ENCODE assay signal across 8 mouse cellular contexts in the genomic region with DNA sequence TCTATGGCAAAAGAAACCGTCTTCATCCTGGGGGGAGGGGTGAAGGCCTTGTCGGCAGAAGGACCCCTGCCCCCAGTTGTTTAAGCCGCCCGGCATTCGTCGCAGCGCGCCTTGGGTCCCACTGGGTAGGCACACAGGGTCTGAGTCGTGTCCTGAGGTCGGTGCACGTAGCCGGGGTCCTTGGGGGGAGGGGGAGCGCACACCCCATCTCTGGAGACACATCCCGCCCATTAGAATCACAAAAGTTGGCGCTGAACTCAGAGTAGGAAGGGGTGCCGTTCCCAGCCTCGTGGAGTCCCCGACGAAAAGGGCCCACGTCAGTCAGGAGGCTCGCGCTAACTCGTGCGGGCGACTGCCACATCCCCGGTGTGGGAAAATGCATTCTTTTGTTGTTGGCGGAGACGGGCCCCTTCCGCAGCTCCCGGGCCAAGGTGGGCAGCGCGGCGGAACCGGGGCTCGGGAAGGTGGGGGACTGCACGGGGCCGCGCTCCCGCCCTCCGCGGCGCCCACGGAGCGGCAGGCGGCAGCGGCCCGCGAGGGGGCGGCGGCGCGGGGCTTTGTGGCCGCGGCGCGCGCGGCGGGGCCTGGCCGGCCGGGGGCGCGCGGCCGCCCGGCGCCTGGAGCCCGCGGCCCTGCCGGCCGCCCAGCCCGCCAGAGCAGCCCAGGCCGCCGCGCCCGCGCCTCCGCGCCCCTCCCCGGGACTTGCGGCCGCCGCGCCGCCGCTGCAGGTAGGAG. TPM values are rescaled to one million over a fixed set of nuclear protein-coding genes. Genes with fewer than 3 reads are reported as not detected.
A peak's percentile ranks its signal among the peaks of the same experiment; 100 is the strongest.
DNase-seq lines count a peak whose midpoint lies in the region; ATAC-seq and TF ChIP-seq lines count a peak whose summit lies in the region.

A gene (plus strand): TSS at position 95 of the 735 bp plus-strand sequence.

- no peak for TF ChIP-seq CTCF in left cerebral cortex, adult 2 months (IDR thresholded peaks at IDR 0.05)

- ATAC-seq in hematopoietic stem cell, adult 5-6 weeks (replicated peaks in 1 of 2; ENCODE audit: insufficient read depth in 1 of 2, low FRiP score in 2 of 2, low TSS enrichment in 1 of 2, low read depth in 1 of 2, poor library complexity in 2 of 2, severe bottlenecking in 2 of 2): peak; percentile 43 to 59
- ATAC-seq in activated CD4-positive, CD25-positive, alpha-beta regulatory T cell, adult 4 months: no peak

- peak within 1 kb of the TSS; percentile 67 for H3K4me3 ChIP-seq in left cerebral cortex, adult 2 months

- peak within 1 kb of the TSS; percentile 92 for H3K27ac ChIP-seq in left cerebral cortex, adult 2 months

- intact Hi-C loops in left cerebral cortex, adult 2 months (cut with DNase I): loop anchor here (2.0 to 5.0 kb wide), 2 partner anchors 68 to 143 kb away; a partner anchor contains a TSS

- DNase-seq in ZHBTc4 (ENCODE audit: low read depth, low spot score): peak; percentile 85
- DNase-seq in cerebellum, adult 9-10 months: peak; percentile 60
- peak; percentile 45 to 54 for DNase-seq in frontal cortex, postnatal 10 days (ENCODE audit: low spot score in 2 of 2)
- peak; percentile 53 to 55 for DNase-seq in left cerebral cortex, adult 2 months (ENCODE audit: extremely low spot score in 1 of 2, low spot score in 2 of 2)
- peak; percentile 71 to 76 for DNase-seq in lung, postnatal 4 days
- peak; percentile 34 for DNase-seq in retina, postnatal 7 days (ENCODE audit: low read depth, low spot score)

RNA-seq across cellular contexts. Expression of the gene that starts here (rescaled TPM):
- total RNA-seq in hematopoietic stem cell, adult 5-6 weeks (2017): 25.4 and 27.7 TPM in 2 replicates
- 10 to 100 TPM; 21.9 to 22.4 TPM for total RNA-seq in left cerebral cortex, adult 2 months (2021)
- polyA plus RNA-seq in activated CD4-positive, CD25-positive, alpha-beta regulatory T cell, adult 4 months (2017; shearing (Covaris generic)): not detected

Comparison
In these comparisons a context has a peak if more than half of its experiments do, and no peak if none do; other contexts are left out.
1. DNase-seq: peak in every context shown above with its lines; median percentile 85 in ZHBTc4; 74 in lung, postnatal 4 days; 60 in cerebellum, adult 9-10 months; 54 in left cerebral cortex, adult 2 months; 50 in frontal cortex, postnatal 10 days; 34 in retina, postnatal 7 days.